Mouse (Mus musculus) thymus, adult 2 months (tissue): ENCODE measurements around the gene Srpk2.
"Not testable (repeated sequence)": the region's sequence is repeated elsewhere in the genome, so short reads cannot be mapped to it uniquely, and the experiment has no call there.

Experiments used
- CTCF ChIP-seq: fragments of 200-500 bp; IDR thresholded peaks from 2 replicates; pipeline ENCODE4 v1.5.1; 2012; ENCODE audit warnings: mild to moderate bottlenecking, control low read depth, low read length, moderate library complexity, borderline replicate concordance; ENCODE audit not compliant: control insufficient read depth, poor library complexity, insufficient read depth; ENCODE audit errors: extremely low read depth
- POLR2A ChIP-seq: fragments of 200-500 bp; IDR thresholded peaks from 2 replicates; pipeline ENCODE4 v1.6.1; 2012; ENCODE audit warnings: mild to moderate bottlenecking, low read length, control low read depth, moderate library complexity; ENCODE audit not compliant: control insufficient read depth, poor library complexity, insufficient read depth; ENCODE audit errors: extremely low read depth

DNA sequence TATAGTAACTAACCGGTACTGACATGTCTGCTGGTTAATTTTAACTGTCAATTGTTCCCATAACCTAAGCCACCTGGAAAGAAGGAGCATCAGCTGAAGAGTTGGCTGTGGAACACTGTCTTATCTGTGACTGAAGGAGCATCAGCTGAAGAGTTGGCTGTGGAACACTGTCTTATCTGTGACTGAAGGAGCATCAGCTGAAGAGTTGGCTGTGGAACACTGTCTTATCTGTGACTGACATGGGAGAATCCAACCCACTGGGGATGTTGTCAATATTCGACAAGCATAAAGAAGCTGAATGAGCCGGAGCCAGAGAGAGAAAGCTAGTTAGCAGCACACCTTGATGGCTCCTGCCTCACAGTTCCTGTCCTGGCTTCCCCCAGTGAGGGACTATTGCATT lies 131.1 kb downstream of the Srpk2 start:
- TF ChIP-seq CTCF, POLR2A: not testable (repeated sequence)
